Mouse (Mus musculus): ENCODE data around the gene Ccdc73. TPM values are rescaled to one million over a fixed set of nuclear protein-coding genes. Genes with fewer than 3 reads are reported as not detected.

The Ccdc73 gene
- total RNA-seq, 1 experiment: 3.5 TPM

GRCm38 (mm10) chr2:105037956-105038569 is 170.5 kb downstream of the Ccdc73 start:
- Histone ChIP-seq H3K27ac (ENCODE audit: insufficient read depth, low read depth, low read length, poor library complexity, severe bottlenecking) (no peak overlapping the region), H3K4me1 (ENCODE audit: control insufficient read depth in 2 of 2, insufficient read depth in 2 of 2, low read length in 2 of 2, poor library complexity in 1 of 2) (no peaks in the 10 kb centered on the region), H3K4me3 (ENCODE audit: insufficient read depth in 1 of 2, low read depth in 1 of 2, low read length in 2 of 2, poor library complexity in 1 of 2, severe bottlenecking in 1 of 2) (no peak overlapping the region), H3K9ac (ENCODE audit: insufficient read depth, low read depth, low read length, poor library complexity, severe bottlenecking) (no peak overlapping the region), H3K36me3 (ENCODE audit: control insufficient read depth, insufficient read depth, low read length, poor library complexity, severe bottlenecking) (no peaks in the 10 kb centered on the region), H3K9me3 (ENCODE audit: control insufficient read depth, insufficient read depth, low read depth, low read length) (no peaks in the 10 kb centered on the region)
- in situ Hi-C loops (cut with MboI; ENCODE audit: low sequenced_read_pairs in 2 of 2, unreplicated experiment in 2 of 2): no loop called here
- no peak for TF ChIP-seq HCFC1 (IDR thresholded peaks at IDR 0.05; ENCODE audit: borderline replicate concordance, insufficient read depth, low read length)
- TF ChIP-seq ZC3H11A (IDR thresholded peaks at IDR 0.05; ENCODE audit: borderline replicate concordance, low read depth, low read length): peak; percentile 62
- no peak for DNase-seq (ENCODE audit: low read depth, low spot score)

DNA sequence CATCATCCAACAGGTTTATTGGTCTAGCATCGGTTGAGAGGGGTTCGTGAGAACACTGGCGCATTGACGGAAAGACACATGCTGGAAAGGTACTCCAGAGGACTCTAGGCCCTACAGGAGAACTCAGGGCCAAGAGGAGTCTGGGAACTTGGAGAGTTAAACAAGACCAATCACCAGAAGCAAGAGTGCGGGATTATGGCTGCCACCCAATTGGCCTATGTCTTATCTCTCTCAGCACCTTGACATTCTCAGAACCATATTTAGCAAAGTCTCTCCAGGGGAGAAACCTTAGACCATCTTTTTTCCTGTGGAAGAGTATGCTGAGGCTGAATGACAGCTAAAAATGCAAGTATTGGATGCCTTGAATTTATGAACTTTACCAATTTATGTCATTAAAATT is 171.3 kb downstream of the Ccdc73 start:
- Histone ChIP-seq H3K4me3 (ENCODE audit: insufficient read depth in 1 of 2, low read depth in 1 of 2, low read length in 2 of 2, poor library complexity in 1 of 2, severe bottlenecking in 1 of 2) (no peak overlapping the region), H3K9ac (ENCODE audit: insufficient read depth, low read depth, low read length, poor library complexity, severe bottlenecking) (no peak overlapping the region), H3K4me1 (ENCODE audit: control insufficient read depth in 2 of 2, insufficient read depth in 2 of 2, low read length in 2 of 2, poor library complexity in 1 of 2) (no peaks in the 10 kb centered on the region), H3K9me3 (ENCODE audit: control insufficient read depth, insufficient read depth, low read depth, low read length) (no peaks in the 10 kb centered on the region), H3K27ac (ENCODE audit: insufficient read depth, low read depth, low read length, poor library complexity, severe bottlenecking) (no peak overlapping the region), H3K36me3 (ENCODE audit: control insufficient read depth, insufficient read depth, low read length, poor library complexity, severe bottlenecking) (no peaks in the 10 kb centered on the region)
- no peak for TF ChIP-seq ZNF384 (IDR thresholded peaks at IDR 0.05; ENCODE audit: low read depth, low read length)
- in situ Hi-C loops (cut with MboI; ENCODE audit: low sequenced_read_pairs in 2 of 2, unreplicated experiment in 2 of 2): no loop called here
- no peak for DNase-seq (ENCODE audit: low read depth, low spot score)

- H3K4me1 ChIP-seq (ENCODE audit: control insufficient read depth in 2 of 2, insufficient read depth in 2 of 2, low read length in 2 of 2, poor library complexity in 1 of 2): no peaks in the 10 kb centered on the region
- no peak overlapping the region for H3K9ac ChIP-seq (ENCODE audit: insufficient read depth, low read depth, low read length, poor library complexity, severe bottlenecking)
- no peaks in the 10 kb centered on the region for H3K9me3 ChIP-seq (ENCODE audit: control insufficient read depth, insufficient read depth, low read depth, low read length)
- in situ Hi-C loops (cut with MboI; ENCODE audit: low sequenced_read_pairs in 2 of 2, unreplicated experiment in 2 of 2): no loop called here
- H3K27ac ChIP-seq (ENCODE audit: insufficient read depth, low read depth, low read length, poor library complexity, severe bottlenecking): no peak overlapping the region
- no peak for DNase-seq (ENCODE audit: low read depth, low spot score)
- H3K36me3 ChIP-seq (ENCODE audit: control insufficient read depth, insufficient read depth, low read length, poor library complexity, severe bottlenecking): no peaks in the 10 kb centered on the region
- TF ChIP-seq HCFC1 (IDR thresholded peaks at IDR 0.05; ENCODE audit: borderline replicate concordance, insufficient read depth, low read length) (no peak), CHD2 (IDR thresholded peaks at IDR 0.05; ENCODE audit: low read depth, low read length) (no peak), MAFK (IDR thresholded peaks at IDR 0.05; ENCODE audit: insufficient read depth, low read depth, low read length) (no peak), ZNF384 (IDR thresholded peaks at IDR 0.05; ENCODE audit: low read depth, low read length) (no peak), ZC3H11A (IDR thresholded peaks at IDR 0.05; ENCODE audit: borderline replicate concordance, low read depth, low read length) (no peak)
- H3K4me3 ChIP-seq (ENCODE audit: insufficient read depth in 1 of 2, low read depth in 1 of 2, low read length in 2 of 2, poor library complexity in 1 of 2, severe bottlenecking in 1 of 2): no peak overlapping the region
Measured at GRCm38 (mm10) chr2:105040859-105041258, 173.3 kb downstream of the Ccdc73 start.

DNA sequence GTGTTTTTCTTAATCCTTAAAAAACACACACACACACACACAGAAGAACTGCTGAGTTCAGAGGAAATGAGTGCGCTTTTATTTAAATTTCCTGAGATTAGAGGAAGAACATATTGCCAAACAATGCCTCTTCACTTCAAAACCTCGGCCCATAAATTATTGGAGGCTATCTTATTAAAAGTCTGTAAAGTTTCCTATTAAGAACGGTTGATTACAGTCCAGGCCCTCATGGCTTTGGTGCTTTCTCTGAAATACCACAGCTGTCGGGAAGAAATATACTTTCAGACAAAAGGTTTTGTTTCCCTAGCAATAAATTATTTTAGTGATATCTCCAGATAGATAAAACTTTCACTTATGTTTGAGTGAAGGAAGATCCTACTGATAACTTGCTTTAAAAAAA is 175.5 kb downstream of the Ccdc73 start:
- TF ChIP-seq ZNF384 (IDR thresholded peaks at IDR 0.05; ENCODE audit: low read depth, low read length): no peak
- no peak for TF ChIP-seq ZC3H11A (IDR thresholded peaks at IDR 0.05; ENCODE audit: borderline replicate concordance, low read depth, low read length)
- no peak for TF ChIP-seq HCFC1 (IDR thresholded peaks at IDR 0.05; ENCODE audit: borderline replicate concordance, insufficient read depth, low read length)
- no peak for TF ChIP-seq CHD2 (IDR thresholded peaks at IDR 0.05; ENCODE audit: low read depth, low read length)
- TF ChIP-seq MAFK (IDR thresholded peaks at IDR 0.05; ENCODE audit: insufficient read depth, low read depth, low read length): no peak
- DNase-seq (ENCODE audit: low read depth, low spot score): no peak

GRCm38 (mm10) chr2:105048301-105048700 is 180.7 kb downstream of the Ccdc73 start:
- in situ Hi-C loops (cut with MboI; ENCODE audit: low sequenced_read_pairs in 2 of 2, unreplicated experiment in 2 of 2): no loop called here
- H3K36me3 ChIP-seq (ENCODE audit: control insufficient read depth, insufficient read depth, low read length, poor library complexity, severe bottlenecking): no peaks in the 10 kb centered on the region
- peaks cover 0 to 6% of the 10 kb centered on the region in 2 experiments; a peak in 1 of 4 replicates for H3K4me1 ChIP-seq (ENCODE audit: control insufficient read depth in 2 of 2, insufficient read depth in 2 of 2, low read length in 2 of 2, poor library complexity in 1 of 2)
- TF ChIP-seq ZC3H11A (IDR thresholded peaks at IDR 0.05; ENCODE audit: borderline replicate concordance, low read depth, low read length) (no peak), CHD2 (IDR thresholded peaks at IDR 0.05; ENCODE audit: low read depth, low read length) (no peak), MAFK (IDR thresholded peaks at IDR 0.05; ENCODE audit: insufficient read depth, low read depth, low read length) (no peak), ZNF384 (IDR thresholded peaks at IDR 0.05; ENCODE audit: low read depth, low read length) (no peak), HCFC1 (IDR thresholded peaks at IDR 0.05; ENCODE audit: borderline replicate concordance, insufficient read depth, low read length) (no peak)
- H3K9ac ChIP-seq (ENCODE audit: insufficient read depth, low read depth, low read length, poor library complexity, severe bottlenecking): no peak overlapping the region
- DNase-seq (ENCODE audit: low read depth, low spot score): no peak
- no peak overlapping the region for H3K27ac ChIP-seq (ENCODE audit: insufficient read depth, low read depth, low read length, poor library complexity, severe bottlenecking)
- H3K9me3 ChIP-seq (ENCODE audit: control insufficient read depth, insufficient read depth, low read depth, low read length): no peaks in the 10 kb centered on the region
- H3K4me3 ChIP-seq (ENCODE audit: insufficient read depth in 1 of 2, low read depth in 1 of 2, low read length in 2 of 2, poor library complexity in 1 of 2, severe bottlenecking in 1 of 2): no peak overlapping the region

More for the DNA sequence above, 175.5 kb downstream of the Ccdc73 start:
- Histone ChIP-seq H3K36me3 (ENCODE audit: control insufficient read depth, insufficient read depth, low read length, poor library complexity, severe bottlenecking) (no peaks in the 10 kb centered on the region), H3K27ac (ENCODE audit: insufficient read depth, low read depth, low read length, poor library complexity, severe bottlenecking) (no peak overlapping the region), H3K4me3 (ENCODE audit: insufficient read depth in 1 of 2, low read depth in 1 of 2, low read length in 2 of 2, poor library complexity in 1 of 2, severe bottlenecking in 1 of 2) (no peak overlapping the region), H3K9ac (ENCODE audit: insufficient read depth, low read depth, low read length, poor library complexity, severe bottlenecking) (no peak overlapping the region), H3K9me3 (ENCODE audit: control insufficient read depth, insufficient read depth, low read depth, low read length) (no peaks in the 10 kb centered on the region), H3K4me1 (ENCODE audit: control insufficient read depth in 2 of 2, insufficient read depth in 2 of 2, low read length in 2 of 2, poor library complexity in 1 of 2) (peaks cover 0 to 5% of the 10 kb centered on the region in 2 experiments; a peak in 1 of 4 replicates)
- in situ Hi-C loops (cut with MboI; ENCODE audit: low sequenced_read_pairs in 2 of 2, unreplicated experiment in 2 of 2): no loop called here

Data from ES-E14 (cell line).